Mouse (Mus musculus) ES-Bruce4 (cell line): ENCODE results near the gene Ak4.

Experiments used
- CTCF ChIP-seq: IDR thresholded peaks from one replicate; pipeline ENCODE4 v1.8.1; 2011; ENCODE audit warnings: low read depth, low read length
- POLR2A ChIP-seq: IDR thresholded peaks from one replicate; pipeline ENCODE4 v1.8.1; 2011; ENCODE audit warnings: low read length; ENCODE audit not compliant: insufficient read depth

DNA sequence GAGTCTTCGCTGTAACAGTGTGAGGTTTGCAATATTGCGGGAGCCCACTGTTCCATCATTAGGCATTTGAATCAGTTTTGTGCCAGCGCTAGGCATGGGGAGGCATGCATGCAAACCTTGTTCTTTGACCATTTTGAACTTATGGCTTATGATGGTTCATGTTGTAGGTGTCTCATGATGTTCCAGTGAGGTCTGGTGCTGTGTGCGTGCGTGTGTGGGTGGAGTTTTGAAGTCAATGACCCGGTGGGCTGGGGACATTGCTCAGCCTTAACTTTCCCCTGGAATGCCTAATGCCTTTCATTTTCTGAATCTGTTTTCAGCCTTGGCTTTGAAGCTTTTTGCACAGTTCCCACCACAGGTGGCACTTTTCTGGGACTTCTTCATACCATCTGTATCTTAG is 10.9 kb downstream of the Ak4 start:
- TF ChIP-seq CTCF: no peak
- TF ChIP-seq POLR2A: no peak
